Mouse (Mus musculus): ENCODE results near the gene Notch1. TPM values are rescaled to one million over a fixed set of nuclear protein-coding genes. Genes with fewer than 3 reads are reported as not detected.

Notch1 gene
- total and polyA plus RNA-seq, 3 experiments = 0.06 TPM; not detected in 2

DNA sequence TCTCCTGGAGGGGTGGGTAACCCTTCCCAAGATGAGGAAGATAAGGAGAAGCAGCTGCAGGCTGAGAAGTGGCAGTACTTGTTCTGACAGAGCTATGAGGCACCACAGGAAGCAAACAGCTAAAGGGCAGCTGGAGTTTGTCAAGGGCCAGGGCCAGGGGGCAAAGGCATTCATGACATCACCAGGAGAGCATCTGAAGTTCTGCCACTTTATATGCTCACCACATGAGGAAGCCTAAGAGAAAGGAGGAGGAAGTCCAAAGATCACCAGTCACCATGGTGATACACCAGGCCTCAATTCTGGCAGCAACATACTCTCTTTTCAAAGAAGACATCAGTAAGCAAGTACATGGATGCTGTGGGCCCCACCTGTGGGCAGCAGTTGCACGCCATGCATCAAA lies 93.4 kb downstream of the Notch1 start:
- Histone ChIP-seq H3K9me3 (replicated peaks; ENCODE audit: insufficient read depth, low read length) (no peaks in the 10 kb centered on the region), H3K9ac (ENCODE audit: control insufficient read depth, low read depth, low read length, poor library complexity, severe bottlenecking) (no peak overlapping the region), H3K4me1 (ENCODE audit: control insufficient read depth in 1 of 2, insufficient read depth in 2 of 2, low read length in 2 of 2) (no peaks in the 10 kb centered on the region), H3K79me2 (ENCODE audit: control insufficient read depth, insufficient read depth, low read length, poor library complexity) (no peaks in the 10 kb centered on the region), H3K27me3 (ENCODE audit: control insufficient read depth in 1 of 2, insufficient read depth in 2 of 2, low read length in 2 of 2) (no peaks in the 10 kb centered on the region), H3K36me3 (ENCODE audit: control insufficient read depth in 1 of 2, insufficient read depth in 2 of 2, low read length in 2 of 2) (peaks cover 0 to 11% of the 10 kb centered on the region in 2 experiments; a peak in 2 of 4 replicates), H3K27ac (ENCODE audit: control insufficient read depth, low read depth, low read length) (no peak overlapping the region), H3K4me3 (ENCODE audit: control insufficient read depth in 1 of 2, insufficient read depth in 1 of 2, low read depth in 2 of 2, low read length in 2 of 2) (no peak overlapping the region)
- no peak for TF ChIP-seq SMC3 (IDR thresholded peaks at IDR 0.05; ENCODE audit: low read depth, low read length)
- TF ChIP-seq ZC3H11A (IDR thresholded peaks at IDR 0.05; ENCODE audit: low read depth, low read length) = no peak
- no peak for TF ChIP-seq MAX (IDR thresholded peaks at IDR 0.05; ENCODE audit: low read length)
- no peak for TF ChIP-seq TCF12 (IDR thresholded peaks at IDR 0.05; ENCODE audit: low read depth, low read length)
- TF ChIP-seq MAFK (IDR thresholded peaks at IDR 0.05; ENCODE audit: borderline replicate concordance, low read depth, low read length) = no peak
- no peak for TF ChIP-seq MYB (IDR thresholded peaks at IDR 0.05; ENCODE audit: low read depth, low read length)
- DNase-seq (ENCODE audit: low read depth, low spot score) = no peak

DNA sequence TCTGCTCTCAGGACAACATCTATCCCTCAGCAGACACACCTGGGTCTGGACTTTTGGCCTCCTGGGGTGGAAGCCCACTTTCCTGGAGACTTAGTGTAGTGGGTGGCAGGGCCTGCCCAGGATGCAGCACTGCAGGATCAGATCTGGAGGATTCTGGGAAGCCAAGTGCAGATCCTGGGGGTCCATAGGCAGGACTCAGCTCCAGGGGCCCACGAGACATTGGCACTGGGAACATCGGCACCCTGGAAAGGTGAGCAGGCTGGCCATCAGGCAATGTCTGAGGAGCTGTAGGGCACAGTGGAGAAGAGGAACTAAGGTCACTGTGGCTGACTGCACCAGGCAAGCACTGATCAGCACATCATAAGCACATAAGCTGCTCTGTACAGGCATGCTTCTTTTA lies 94.5 kb downstream of the Notch1 start:
- Histone ChIP-seq H3K4me3 (ENCODE audit: control insufficient read depth in 1 of 2, insufficient read depth in 1 of 2, low read depth in 2 of 2, low read length in 2 of 2) (no peak overlapping the region), H3K4me1 (ENCODE audit: control insufficient read depth in 1 of 2, insufficient read depth in 2 of 2, low read length in 2 of 2) (no peaks in the 10 kb centered on the region), H3K9ac (ENCODE audit: control insufficient read depth, low read depth, low read length, poor library complexity, severe bottlenecking) (no peak overlapping the region), H3K36me3 (ENCODE audit: control insufficient read depth in 1 of 2, insufficient read depth in 2 of 2, low read length in 2 of 2) (peaks cover 0 to 11% of the 10 kb centered on the region in 2 experiments; a peak in 2 of 4 replicates), H3K27me3 (ENCODE audit: control insufficient read depth in 1 of 2, insufficient read depth in 2 of 2, low read length in 2 of 2) (no peaks in the 10 kb centered on the region), H3K9me3 (replicated peaks; ENCODE audit: insufficient read depth, low read length) (no peaks in the 10 kb centered on the region), H3K27ac (ENCODE audit: control insufficient read depth, low read depth, low read length) (no peak overlapping the region), H3K79me2 (ENCODE audit: control insufficient read depth, insufficient read depth, low read length, poor library complexity) (no peaks in the 10 kb centered on the region)
- TF ChIP-seq ZKSCAN1 (IDR thresholded peaks at IDR 0.05; ENCODE audit: low read depth, low read length) (no peak), ZMIZ1 (IDR thresholded peaks at IDR 0.05; ENCODE audit: low read depth, low read length) (no peak), TCF12 (IDR thresholded peaks at IDR 0.05; ENCODE audit: low read depth, low read length) (no peak), TBP (IDR thresholded peaks at IDR 0.05; ENCODE audit: low read depth, low read length) (no peak), TAL1 (IDR thresholded peaks at IDR 0.05; ENCODE audit: low read length) (no peak), MYB (IDR thresholded peaks at IDR 0.05; ENCODE audit: low read depth, low read length) (no peak), NELFE (IDR thresholded peaks at IDR 0.05; ENCODE audit: low read depth, low read length) (no peak), ETS1 (IDR thresholded peaks at IDR 0.05; ENCODE audit: low read depth, low read length) (no peak), MAZ (IDR thresholded peaks at IDR 0.05; ENCODE audit: low read depth, low read length) (no peak), JUND (IDR thresholded peaks at IDR 0.05; ENCODE audit: low read depth, low read length) (no peak), E2F4 (IDR thresholded peaks at IDR 0.05; ENCODE audit: borderline replicate concordance, low read depth, low read length) (no peak), RAD21 (IDR thresholded peaks at IDR 0.05; ENCODE audit: low read depth, low read length) (no peak), NRF1 (IDR thresholded peaks at IDR 0.05; ENCODE audit: insufficient read depth, low read depth, low read length, poor library complexity, severe bottlenecking) (no peak), EP300 (IDR thresholded peaks at IDR 0.05; ENCODE audit: low read depth in 1 of 2, low read length in 2 of 2) (no peak), RCOR1 (IDR thresholded peaks at IDR 0.05; ENCODE audit: low read depth, low read length) (no peak), CTCF (IDR thresholded peaks at IDR 0.05 in 2 of 3, conservative IDR thresholded peaks at IDR 0.05 in 1 of 3; ENCODE audit: control insufficient read depth in 1 of 3, insufficient read depth in 1 of 3, low read depth in 2 of 3, low read length in 3 of 3, poor library complexity in 1 of 3, severe bottlenecking in 1 of 3) (no peak), GABPA (IDR thresholded peaks at IDR 0.05; ENCODE audit: low read depth, low read length) (no peak), POLR2AphosphoS2 (IDR thresholded peaks at IDR 0.05; ENCODE audit: low read length) (no peak), BHLHE40 (IDR thresholded peaks at IDR 0.05; ENCODE audit: borderline replicate concordance, low read depth, low read length) (no peak), KAT2A (conservative IDR thresholded peaks at IDR 0.05; ENCODE audit: low read depth, low read length) (no peak)
- no peak for DNase-seq (ENCODE audit: low read depth, low spot score)

Data from MEL (cell line).